Mouse (Mus musculus): ENCODE data around the gene Pla2g3.

Gene Pla2g3

DNA sequence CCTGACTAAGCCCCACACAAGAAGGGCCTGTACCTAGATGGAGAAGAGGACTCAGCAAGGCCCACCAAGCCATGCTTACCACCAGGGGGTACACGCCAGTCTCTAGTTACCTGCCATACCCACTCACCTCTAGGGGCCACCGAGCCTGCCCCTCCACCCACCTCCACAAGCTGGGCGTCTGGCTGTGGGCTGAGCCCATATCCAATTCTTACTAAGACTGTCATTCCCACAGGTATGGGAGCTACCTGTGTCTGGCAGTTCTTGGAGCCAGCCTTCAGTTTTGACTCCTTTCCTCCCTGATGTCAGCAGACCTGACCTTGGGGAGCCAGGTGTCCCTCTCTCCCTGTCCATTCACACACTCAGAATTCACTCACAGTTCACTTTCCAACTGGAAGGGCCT, 49.6 kb downstream of the Pla2g3 start:
- DNase-seq (ENCODE audit: low spot score in 2 of 2), result no peak

DNA sequence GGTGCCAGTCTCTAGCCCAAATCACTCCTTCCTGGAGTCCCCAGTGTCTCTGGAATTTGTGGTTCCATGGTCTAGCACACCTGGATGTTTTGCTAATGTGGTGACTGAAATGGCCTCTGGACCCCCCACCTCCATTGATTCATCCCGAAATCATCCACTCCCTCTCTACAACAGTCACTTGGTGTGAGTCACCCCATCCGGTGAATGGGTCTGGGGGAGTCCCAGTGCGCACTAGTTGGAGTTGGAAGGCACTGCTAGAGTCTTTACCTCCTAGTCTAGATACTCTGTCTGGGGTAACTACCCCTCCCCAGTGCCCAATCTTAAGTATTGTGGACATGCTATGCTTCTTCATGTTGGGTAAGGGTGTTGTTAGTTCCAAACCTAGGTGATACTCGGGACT, 50.3 kb downstream of the Pla2g3 start:
- DNase-seq (ENCODE audit: low spot score in 2 of 2), result no peak

DNA sequence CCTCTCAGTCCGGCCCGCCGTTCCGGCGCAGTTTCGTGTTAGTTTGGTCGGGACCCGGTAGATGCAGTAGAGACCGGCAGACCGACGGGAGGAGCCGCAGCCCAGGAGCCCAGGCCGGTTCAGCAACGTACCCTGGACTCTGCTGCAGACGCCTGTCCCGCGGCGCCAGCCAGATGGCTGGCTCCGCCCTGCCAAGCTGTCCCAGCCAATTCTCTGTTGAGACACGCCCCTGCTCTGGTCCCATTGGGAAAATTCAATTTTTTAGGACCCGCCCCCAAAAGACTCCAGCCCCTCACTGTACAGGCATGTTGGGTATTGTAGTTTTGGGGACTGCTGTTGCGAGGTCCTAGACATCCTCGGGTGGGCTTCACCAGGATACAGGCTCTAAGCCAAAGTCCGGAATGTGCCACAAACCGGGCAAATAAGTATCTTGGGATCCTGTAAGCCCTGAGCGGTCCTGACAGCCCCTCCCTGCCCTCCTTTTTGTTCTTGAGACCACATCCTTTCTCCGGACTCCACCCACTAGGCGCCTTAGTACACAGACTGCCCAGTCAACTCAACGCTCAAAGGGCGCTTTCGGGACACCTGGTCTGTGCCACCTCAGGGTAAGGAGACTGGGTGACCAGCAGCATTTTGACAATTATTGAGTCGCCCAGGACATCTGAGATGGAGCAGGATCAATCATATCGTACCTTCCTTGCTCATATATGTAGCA, 51.2 kb downstream of the Pla2g3 start:
- peak; percentile 61 to 83 for DNase-seq (ENCODE audit: low spot score in 2 of 2)

DNA sequence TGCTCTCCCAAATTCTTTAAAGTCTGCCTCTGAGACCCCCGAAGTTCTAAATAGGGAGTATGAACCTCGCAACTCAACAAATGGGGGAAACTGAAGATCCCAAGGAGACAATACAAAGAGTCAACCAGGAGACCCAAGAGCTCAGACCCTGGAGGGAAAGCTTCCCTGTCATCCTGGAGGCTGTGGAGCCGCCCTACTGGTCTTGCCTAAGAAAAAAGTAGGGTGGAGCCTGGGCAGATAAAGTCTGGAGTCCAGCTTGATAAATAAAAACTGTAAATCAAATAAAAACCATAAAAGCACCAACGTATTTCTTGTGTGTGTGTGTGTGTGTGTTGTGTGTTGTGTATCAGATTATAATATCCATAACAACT, 51.7 kb downstream of the Pla2g3 start:
- no peak for DNase-seq (ENCODE audit: low spot score in 2 of 2)

DNA sequence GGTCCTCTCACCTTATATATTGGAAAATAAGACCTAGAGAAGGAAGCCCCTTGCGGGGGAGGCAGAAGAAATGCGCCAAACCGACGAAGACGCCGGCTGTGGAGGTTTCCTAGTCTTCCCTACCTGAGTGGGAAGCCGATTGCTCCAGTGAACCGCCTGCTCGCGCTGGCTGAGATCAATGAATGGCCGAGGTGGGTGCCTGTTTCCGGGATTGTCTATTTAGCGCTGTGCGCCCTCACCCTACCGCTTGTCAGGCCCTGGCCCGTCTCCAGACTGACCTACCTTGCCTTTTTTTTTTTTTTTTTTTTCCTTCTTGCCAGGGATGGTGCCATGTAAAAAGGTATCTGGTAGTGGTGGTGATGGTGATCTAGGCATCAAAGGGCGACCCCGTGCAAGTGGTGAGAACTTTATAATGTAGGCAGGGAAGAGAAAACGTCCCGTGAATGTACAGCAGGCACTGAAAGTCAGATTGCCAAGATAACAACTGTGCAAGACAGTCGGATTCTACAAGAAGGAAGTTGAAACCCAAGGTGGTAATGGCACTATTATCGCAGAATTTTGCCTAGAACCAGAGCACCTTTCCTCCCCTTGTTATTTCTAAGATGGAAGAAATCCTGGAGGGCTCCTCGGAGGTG, 52.5 kb downstream of the Pla2g3 start, which contains the start of gene Smtn:
Gene Smtn (minus strand): TSS at position 162 of the 635 bp plus-strand sequence.
- no peak for DNase-seq (ENCODE audit: low spot score in 2 of 2)

DNA sequence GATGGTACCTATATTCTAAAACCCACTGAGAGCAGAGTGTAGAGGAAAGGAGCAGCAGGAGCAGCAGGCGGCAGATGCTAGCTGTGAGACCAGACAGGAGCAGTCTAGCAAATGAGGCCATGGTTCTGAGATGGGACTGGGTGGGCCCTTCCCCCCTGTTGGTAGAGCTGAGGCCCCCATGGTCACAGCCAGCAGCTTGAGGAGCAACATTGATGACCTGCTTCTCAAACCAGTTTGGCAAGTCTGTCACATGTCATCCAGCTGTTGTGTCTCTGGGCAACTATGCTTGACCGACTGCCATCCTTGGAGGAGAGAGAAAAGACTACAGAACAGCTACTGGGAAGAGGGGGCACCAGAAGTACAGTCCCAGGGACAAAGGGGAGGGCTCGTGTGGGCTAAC, 53.8 kb downstream of the Pla2g3 start:
- no peak for DNase-seq (ENCODE audit: low spot score in 2 of 2)

DNA sequence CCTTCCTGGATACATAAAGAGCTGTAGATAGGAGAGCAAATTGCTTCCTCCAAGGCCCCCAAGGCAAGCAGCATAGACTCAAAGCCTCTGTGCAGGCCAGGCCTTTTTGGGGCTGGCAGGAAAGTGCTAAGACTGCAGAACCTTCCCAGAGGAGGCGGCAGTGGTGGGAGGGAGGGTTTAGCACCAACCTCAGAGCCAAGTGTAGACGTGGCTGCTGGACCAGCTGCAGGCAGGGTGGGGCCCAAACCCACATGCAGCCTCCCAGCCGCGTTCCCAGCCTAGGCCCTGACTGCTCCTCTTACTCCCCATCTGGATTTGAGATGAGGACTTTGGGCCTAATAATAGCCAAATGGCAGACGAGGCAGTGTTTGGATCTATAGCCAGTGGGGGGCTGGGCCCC, 54.9 kb downstream of the Pla2g3 start:
- DNase-seq (ENCODE audit: low spot score in 2 of 2), result no peak

DNA sequence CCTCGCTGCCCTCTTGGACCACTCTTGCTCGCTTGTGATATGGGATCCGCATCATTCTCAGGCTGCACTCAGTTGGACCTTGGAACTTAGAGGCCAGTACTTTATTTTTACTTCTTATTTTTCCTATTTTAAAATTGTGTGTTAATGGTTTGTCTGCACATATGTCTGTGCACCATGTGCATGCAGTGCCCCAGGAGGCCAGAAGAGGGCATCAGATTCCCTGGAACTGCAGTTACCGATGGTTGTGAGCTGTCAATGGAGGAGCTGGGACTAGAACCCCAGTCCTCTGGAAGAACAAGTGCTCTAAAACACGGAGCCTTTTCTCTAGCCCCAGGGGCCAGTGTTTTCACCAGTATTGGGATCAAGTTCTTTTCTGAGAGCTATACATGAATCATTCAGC, 56.3 kb downstream of the Pla2g3 start:
- DNase-seq (ENCODE audit: low spot score in 2 of 2), result no peak

DNA sequence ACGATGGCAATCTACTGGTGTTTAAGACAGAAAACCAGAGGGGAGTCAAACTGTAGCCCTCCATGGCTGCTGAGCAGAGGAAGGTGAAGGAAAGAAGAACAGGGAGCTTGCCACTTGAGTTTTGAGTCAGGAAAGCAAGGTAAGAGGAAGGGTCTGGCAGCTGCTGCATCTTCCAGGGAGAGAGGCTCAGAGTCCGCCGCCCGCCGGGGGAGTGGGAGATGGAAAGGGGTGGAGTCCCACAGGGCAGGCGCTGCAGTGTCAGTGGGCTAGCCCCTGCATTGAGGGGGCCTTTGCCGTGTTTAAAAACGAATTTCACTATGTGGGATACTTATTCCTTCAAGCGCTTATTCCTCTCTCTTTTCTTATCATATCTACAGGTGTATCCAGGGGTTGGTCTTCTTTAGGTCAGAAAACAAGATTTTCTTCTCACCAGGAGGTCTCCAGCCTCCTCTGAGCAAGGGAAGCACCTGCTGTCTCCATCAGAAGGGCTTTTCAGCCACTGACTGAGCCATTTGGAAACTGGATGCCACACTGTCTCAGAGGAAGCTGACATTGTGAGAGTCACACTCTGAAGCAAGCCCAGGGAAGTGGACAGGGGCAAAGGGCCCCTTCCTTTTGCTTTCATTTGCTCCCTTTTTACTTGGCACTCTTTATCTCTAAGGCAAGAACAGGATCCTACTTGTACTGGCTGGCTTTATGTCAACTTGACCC, 57.6 kb downstream of the Pla2g3 start:
- no peak for DNase-seq (ENCODE audit: low spot score in 2 of 2)

DNA sequence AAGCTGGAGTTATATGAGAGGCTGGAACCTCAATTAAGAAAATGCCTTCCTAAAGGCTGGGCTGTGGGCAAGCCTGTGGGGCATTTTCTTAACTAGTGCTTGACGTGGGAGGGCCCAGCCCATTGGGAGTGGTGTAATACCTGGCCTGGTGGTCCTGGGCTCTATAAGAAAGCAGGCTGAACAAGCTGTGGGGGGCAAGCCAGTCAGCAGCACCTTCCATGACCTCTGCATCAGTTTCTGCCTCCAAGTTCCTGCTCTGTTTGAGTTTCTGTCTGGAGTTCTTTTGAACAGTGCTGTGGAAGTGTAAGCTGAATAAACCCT, 58.1 kb downstream of the Pla2g3 start:
- no peak for DNase-seq (ENCODE audit: low spot score in 2 of 2)

DNA sequence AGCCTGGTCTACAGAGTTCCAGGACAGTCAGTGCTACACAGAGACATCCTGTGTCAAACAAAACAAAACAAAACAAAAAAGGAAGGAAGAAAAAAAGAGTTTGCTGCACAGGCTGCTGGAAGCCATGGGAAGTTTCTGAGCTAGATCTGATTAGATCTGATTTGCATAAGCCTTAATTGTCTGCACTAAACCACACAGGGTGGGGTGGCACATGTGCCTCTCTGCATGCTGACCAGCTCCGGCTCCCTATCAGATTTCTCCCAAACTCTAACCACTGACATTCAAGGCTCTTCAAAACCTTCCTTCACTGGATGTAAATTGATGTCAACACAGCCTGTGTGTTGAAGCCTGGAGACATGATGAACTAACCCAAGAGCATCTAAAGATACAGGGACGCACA, 59.0 kb downstream of the Pla2g3 start:
- no peak for DNase-seq (ENCODE audit: low spot score in 2 of 2)

DNA sequence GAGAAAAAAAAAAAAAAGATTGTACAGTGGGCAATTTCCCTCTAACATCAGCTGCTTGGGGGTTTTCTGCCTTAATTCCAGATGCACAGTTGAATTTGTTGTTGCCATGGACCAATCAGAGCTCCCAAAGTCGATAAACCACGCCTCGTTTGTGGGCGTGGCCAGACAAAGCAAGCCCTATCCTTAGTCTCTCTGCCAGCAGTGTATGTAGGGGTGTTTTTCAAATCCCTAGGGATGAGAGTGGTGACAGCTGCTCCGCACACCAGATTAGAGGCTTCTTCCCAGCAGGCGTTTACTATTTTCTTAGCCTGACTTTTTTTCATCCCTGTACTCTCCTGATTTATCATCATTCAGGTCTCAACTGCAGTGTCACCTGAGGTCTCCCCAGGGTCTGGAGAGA, 59.9 kb downstream of the Pla2g3 start:
- DNase-seq (ENCODE audit: low spot score in 2 of 2), result no peak

DNA sequence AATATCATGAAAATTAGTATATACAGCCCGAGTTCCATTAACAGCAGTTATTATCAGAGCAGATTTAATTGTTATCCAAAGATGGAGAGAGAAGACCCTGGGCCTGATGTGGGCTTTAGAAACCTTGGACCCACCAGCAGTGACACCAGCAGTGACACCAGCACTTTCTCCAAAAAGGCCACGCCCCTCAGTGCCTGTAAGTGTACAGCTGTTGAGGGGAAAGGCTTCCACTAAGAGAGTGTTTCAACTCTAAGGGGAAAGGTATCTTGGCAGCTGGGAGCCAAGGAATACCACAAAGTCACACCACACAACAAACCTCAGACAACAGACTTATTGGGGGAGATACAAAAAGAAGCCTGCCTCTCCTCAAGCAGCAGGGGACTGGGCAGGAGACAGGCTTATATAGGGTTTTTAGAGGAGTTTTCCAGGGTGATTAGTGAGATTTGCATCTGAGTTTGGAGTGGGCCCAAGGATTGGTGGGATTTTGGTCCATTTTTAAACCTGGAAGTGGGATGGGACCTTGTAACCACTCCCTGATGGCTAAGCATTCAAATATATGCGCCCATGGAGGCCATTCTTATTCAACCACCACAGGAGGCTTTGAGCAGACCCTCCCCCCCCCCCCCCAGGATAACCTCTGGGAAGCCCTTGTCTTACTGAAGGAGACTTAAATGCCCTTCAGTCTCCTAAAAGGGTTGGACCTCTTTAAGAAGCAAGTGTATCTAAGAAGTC, 60.6 kb downstream of the Pla2g3 start:
- no peak for DNase-seq (ENCODE audit: low spot score in 2 of 2)
